Mouse (Mus musculus) CH12.LX (cell line): Measurements from ENCODE around the gene Alg2. TPM values are rescaled to one million over a fixed set of nuclear protein-coding genes. Genes with fewer than 3 reads are reported as not detected.

Experiments
- DNase-seq: peaks from one replicate; pipeline ENCODE4 v3.0.0-alpha.2; 2013; ENCODE audit errors: extremely low read depth
- H3K27ac ChIP-seq: 2 replicates; pipeline ENCODE4 v1.5.1; 2012; ENCODE audit warnings: low read depth, mild to moderate bottlenecking, control low read depth, moderate library complexity; ENCODE audit not compliant: insufficient read depth
- H3K27me3 ChIP-seq: replicated peaks from 2 replicates; pipeline ENCODE3; 2012; ENCODE audit warnings: inconsistent platforms
- H3K36me3 ChIP-seq, 2 experiments: replicated peaks in 1 of 2; 2 replicates each; pipeline versions ENCODE3 to v1.6.1; 2012; ENCODE audit warnings: inconsistent platforms in 1 of 2, low read length in 1 of 2, mild to moderate bottlenecking in 1 of 2, mixed read lengths in 1 of 2, moderate library complexity in 1 of 2; ENCODE audit not compliant: control insufficient read depth in 1 of 2, insufficient read depth in 1 of 2
- H3K4me1 ChIP-seq, 2 experiments: 2 replicates each; pipeline ENCODE4 v1.6.1; 2012; ENCODE audit warnings: inconsistent platforms in 1 of 2, moderate library complexity in 1 of 2; ENCODE audit not compliant: insufficient read depth in 2 of 2, control insufficient read depth in 1 of 2
- H3K4me2 ChIP-seq: 2 replicates; pipeline ENCODE4 v1.6.1; 2012; ENCODE audit warnings: low read depth, mild to moderate bottlenecking, control low read depth; ENCODE audit not compliant: poor library complexity, insufficient read depth, severe bottlenecking
- H3K4me3 ChIP-seq, 3 experiments: fragments of 150-350 bp in 1 of 3; sonication (generic) in 1 of 3; replicated peaks in 1 of 3; 2 replicates each; pipeline versions ENCODE3 to v1.5.1; 2011 to 2012; ENCODE audit warnings: low read depth in 2 of 3, low read length in 2 of 3, mild to moderate bottlenecking in 2 of 3, moderate library complexity in 2 of 3, control low read depth in 1 of 3, improper control_type of control experiment in 1 of 3, inconsistent platforms in 1 of 3, mixed read lengths in 1 of 3; ENCODE audit not compliant: poor library complexity in 1 of 3
- H3K79me2 ChIP-seq: replicated peaks from 2 replicates; pipeline ENCODE4 v1.6.1; 2012; ENCODE audit warnings: mild to moderate bottlenecking, moderate library complexity; ENCODE audit not compliant: control insufficient read depth, poor library complexity, insufficient read depth, severe bottlenecking; ENCODE audit errors: extremely low read depth
- H3K9ac ChIP-seq: 2 replicates; pipeline ENCODE4 v1.6.1; 2012; ENCODE audit warnings: low read depth, mild to moderate bottlenecking, control low read depth, moderate library complexity; ENCODE audit not compliant: insufficient read depth
- H3K9me3 ChIP-seq: replicated peaks from 2 replicates; pipeline ENCODE3; 2012; ENCODE audit warnings: low read length, inconsistent platforms, mixed read lengths
- CHD1 ChIP-seq: IDR thresholded peaks from 2 replicates; pipeline ENCODE4 v1.6.1; 2012; ENCODE audit warnings: low read depth, low read length, improper control_type of control experiment, inconsistent platforms
- CHD2 ChIP-seq: IDR thresholded peaks from 2 replicates; pipeline ENCODE4 v1.6.1; 2011; ENCODE audit warnings: low read length, improper control_type of control experiment
- CTCF ChIP-seq, 2 experiments: IDR thresholded peaks in 1 of 2; conservative IDR thresholded peaks in 1 of 2; 2 replicates each; pipeline ENCODE4 v1.5.1; 2011 to 2012; ENCODE audit warnings: low read depth in 2 of 2, low read length in 2 of 2, improper control_type of control experiment in 1 of 2, inconsistent platforms in 1 of 2, mild to moderate bottlenecking in 1 of 2, moderate library complexity in 1 of 2
- E2F4 ChIP-seq: IDR thresholded peaks from 2 replicates; pipeline ENCODE4 v1.6.1; 2011; ENCODE audit warnings: low read depth, low read length, improper control_type of control experiment; ENCODE audit not compliant: insufficient replicate concordance
- ELF1 ChIP-seq: IDR thresholded peaks from 2 replicates; pipeline ENCODE4 v1.6.1; 2014; ENCODE audit warnings: low read depth, mild to moderate bottlenecking, inconsistent platforms, low read length, improper control_type of control experiment
- GABPA ChIP-seq: IDR thresholded peaks from 2 replicates; pipeline ENCODE4 v1.6.1; 2012; ENCODE audit warnings: low read depth, low read length, improper control_type of control experiment, inconsistent platforms; ENCODE audit not compliant: insufficient replicate concordance
- IRF4 ChIP-seq: IDR thresholded peaks from 2 replicates; pipeline ENCODE4 v1.6.1; 2014; ENCODE audit warnings: low read depth, mild to moderate bottlenecking, inconsistent platforms, low read length, improper control_type of control experiment
- JUN ChIP-seq: IDR thresholded peaks from 2 replicates; pipeline ENCODE4 v1.6.1; 2011; ENCODE audit warnings: low read depth, mild to moderate bottlenecking, low read length, improper control_type of control experiment, moderate library complexity; ENCODE audit not compliant: insufficient read depth
- MAZ ChIP-seq: IDR thresholded peaks from 2 replicates; pipeline ENCODE4 v1.6.1; 2012; ENCODE audit warnings: low read depth, mild to moderate bottlenecking, inconsistent platforms, low read length, improper control_type of control experiment, moderate library complexity
- MXI1 ChIP-seq: IDR thresholded peaks from 2 replicates; pipeline ENCODE4 v1.6.1; 2011; ENCODE audit warnings: mild to moderate bottlenecking, low read depth, low read length, improper control_type of control experiment
- MYC ChIP-seq: IDR thresholded peaks from 2 replicates; pipeline ENCODE4 v1.6.1; 2011; ENCODE audit warnings: low read depth, mild to moderate bottlenecking, improper control_type of control experiment, low read length
- NELFE ChIP-seq: IDR thresholded peaks from 2 replicates; pipeline ENCODE4 v1.6.1; 2011; ENCODE audit warnings: low read depth, low read length, improper control_type of control experiment
- NRF1 ChIP-seq: IDR thresholded peaks from 2 replicates; pipeline ENCODE4 v1.6.1; 2014; ENCODE audit warnings: low read depth, mild to moderate bottlenecking, inconsistent platforms, low read length, improper control_type of control experiment, moderate library complexity
- POLR2A ChIP-seq: IDR thresholded peaks from 2 replicates; pipeline ENCODE4 v1.6.1; 2011; ENCODE audit warnings: low read depth, mild to moderate bottlenecking, improper control_type of control experiment, low read length
- POLR2AphosphoS2 ChIP-seq: IDR thresholded peaks from 2 replicates; pipeline ENCODE4 v1.6.1; 2011; ENCODE audit warnings: low read depth, low read length, improper control_type of control experiment
- RAD21 ChIP-seq: IDR thresholded peaks from 2 replicates; pipeline ENCODE4 v1.6.1; 2011; ENCODE audit warnings: low read depth, mild to moderate bottlenecking, low read length, improper control_type of control experiment, moderate library complexity
- RCOR1 ChIP-seq: conservative IDR thresholded peaks from 2 replicates; pipeline ENCODE4 v1.6.1; 2012; ENCODE audit warnings: low read depth, mild to moderate bottlenecking, inconsistent platforms, low read length, improper control_type of control experiment
- SIN3A ChIP-seq: IDR thresholded peaks from 2 replicates; pipeline ENCODE4 v1.6.1; 2012; ENCODE audit warnings: low read length, improper control_type of control experiment, inconsistent platforms
- SMC3 ChIP-seq: IDR thresholded peaks from 2 replicates; pipeline ENCODE4 v1.6.1; 2011; ENCODE audit warnings: low read depth, low read length, improper control_type of control experiment
- TBP ChIP-seq: conservative IDR thresholded peaks from 2 replicates; pipeline ENCODE4 v1.6.1; 2011; ENCODE audit warnings: low read depth, low read length, improper control_type of control experiment
- UBTF ChIP-seq: IDR thresholded peaks from 2 replicates; pipeline ENCODE4 v1.6.1; 2012; ENCODE audit warnings: low read depth, mild to moderate bottlenecking, inconsistent platforms, low read length, improper control_type of control experiment, moderate library complexity
- USF1 ChIP-seq: IDR thresholded peaks from 2 replicates; pipeline ENCODE4 v1.6.1; 2014; ENCODE audit warnings: low read depth, mild to moderate bottlenecking, inconsistent platforms, low read length, improper control_type of control experiment
- ZC3H11A ChIP-seq: IDR thresholded peaks from 2 replicates; pipeline ENCODE4 v1.6.1; 2012; ENCODE audit warnings: low read depth, mild to moderate bottlenecking, inconsistent platforms, low read length, improper control_type of control experiment
- ZMIZ1 ChIP-seq: IDR thresholded peaks from 2 replicates; pipeline ENCODE4 v1.6.1; 2012; ENCODE audit warnings: low read depth, mild to moderate bottlenecking, inconsistent platforms, low read length, improper control_type of control experiment
- ZNF384 ChIP-seq: IDR thresholded peaks from 2 replicates; pipeline ENCODE4 v1.6.1; 2012; ENCODE audit warnings: low read depth, low read length, improper control_type of control experiment, inconsistent platforms
- dilution Hi-C: fragments of 300-500 bp; cut with MboI; formaldehyde crosslinking; loops from 2 replicates; pipeline ENCODE4 v1.14.3; 2020; ENCODE audit warnings: low sequenced_read_pairs; ENCODE audit not compliant: extremely low pct_unique_long_range_greater_than_20kb, extremely low pct_ligation_motif_present
- in situ Hi-C: fragments of 300-500 bp; cut with MboI; formaldehyde crosslinking; loops from 3 replicates; pipeline ENCODE4 v1.14.3; 2019; ENCODE audit warnings: low sequenced_read_pairs, low pct_ligation_motif_present, low pct_unique_long_range_greater_than_20kb, mixed read lengths
- polyA plus RNA-seq: library from polyadenylated mRNA; unstranded; fragments of >175 nt; gene quantifications from 2 replicates; pipeline ENCODE4 v1.2.1, GENCODE M21; 2012; ENCODE audit warnings: low read depth; ENCODE audit not compliant: insufficient read length
- total RNA-seq, 2 experiments: library from RNA; depleted of rRNA; stranded (reverse); fragments of 300-350 nt in 1 of 2; fragments of >200 nt in 1 of 2; gene quantifications; 2 replicates each; pipeline ENCODE4 v1.2.3; 2012 to 2014

Gene Alg2
- total and polyA plus RNA-seq, 3 experiments, result 8.4 to 28.9 (median 14.9) TPM

DNA sequence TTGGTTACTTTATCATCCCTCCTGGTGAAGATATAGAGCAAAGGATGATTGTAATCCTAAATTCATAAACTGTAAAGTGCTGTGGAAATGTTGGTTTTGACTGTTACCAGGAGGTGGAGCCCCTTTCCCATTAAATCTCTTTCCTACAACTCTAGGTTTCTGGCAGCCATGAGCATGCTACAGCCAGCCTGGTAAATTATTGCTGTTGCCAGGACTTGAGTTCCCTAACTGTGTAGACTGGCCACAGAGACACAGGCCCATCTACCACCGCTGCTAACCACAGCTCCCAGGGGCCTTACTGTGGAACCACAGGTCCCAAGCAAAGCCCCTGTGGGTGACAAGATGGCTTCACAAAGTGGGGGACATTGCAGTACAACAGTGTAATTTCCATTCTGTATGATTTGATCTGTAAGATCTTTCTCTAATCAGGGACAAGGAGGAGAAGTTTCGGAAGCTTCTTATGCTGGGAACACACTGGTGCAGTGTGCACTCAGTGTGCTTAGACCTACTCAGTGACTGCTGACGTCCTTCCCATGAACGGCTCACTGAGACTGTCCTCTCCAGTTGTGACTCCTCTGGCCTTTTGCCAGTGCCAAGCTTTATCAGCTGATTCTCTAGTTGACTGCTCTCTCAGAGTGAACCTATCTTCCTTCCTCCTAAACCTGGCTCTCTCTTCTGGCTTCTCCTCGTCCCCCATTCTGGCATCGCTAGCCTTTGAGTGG is 47.9 kb upstream of the Alg2 start:
- H3K27ac ChIP-seq, result no peak overlapping the region
- no peaks in the 10 kb centered on the region for H3K4me1 ChIP-seq
- H3K9me3 ChIP-seq, result no peaks in the 10 kb centered on the region
- dilution Hi-C loops (no loop called here), in situ Hi-C loops (no loop called here)
- peak; percentile 18 for DNase-seq
- H3K4me2 ChIP-seq, result no peak overlapping the region
- H3K36me3 ChIP-seq, result no peaks in the 10 kb centered on the region
- H3K79me2 ChIP-seq, result no peaks in the 10 kb centered on the region
- H3K4me3 ChIP-seq, result no peak overlapping the region
- no peak overlapping the region for H3K9ac ChIP-seq
- TF ChIP-seq SIN3A, result no peak
- no peak for TF ChIP-seq CHD2
- TF ChIP-seq GABPA, result no peak
- no peak for TF ChIP-seq POLR2A
- TF ChIP-seq NELFE, result no peak
- TF ChIP-seq MYC, result no peak
- TF ChIP-seq MXI1, result no peak
- TF ChIP-seq ZC3H11A, result no peak
- no peak for TF ChIP-seq USF1
- TF ChIP-seq UBTF, result no peak
- no peak for TF ChIP-seq ZMIZ1
- peak in 1 of 2 experiments; percentile 62; a peak in 2 of 4 replicates for TF ChIP-seq CTCF (conservative IDR thresholded peaks at IDR 0.05 in 1 of 2, IDR thresholded peaks at IDR 0.05 in 1 of 2; ENCODE audit: low read depth in 2 of 2, low read length in 2 of 2)
- no peak for TF ChIP-seq E2F4
- TF ChIP-seq RCOR1, result no peak
- no peak for TF ChIP-seq POLR2AphosphoS2
- TF ChIP-seq SMC3, result peak; percentile 44; the same call in 1 of the 2 replicates
- peak; percentile 66 for TF ChIP-seq RAD21
- no peak for TF ChIP-seq CHD1
- no peak for TF ChIP-seq ZNF384
- no peak for TF ChIP-seq NRF1
- TF ChIP-seq ELF1, result no peak
- TF ChIP-seq JUN, result no peak
- TF ChIP-seq MAZ, result no peak
- TF ChIP-seq TBP, result no peak
- TF ChIP-seq IRF4, result no peak
- H3K27me3 ChIP-seq, result peaks cover 4% of the 10 kb centered on the region
